Mouse (Mus musculus) gastrocnemius, adult 2 months (tissue): ENCODE results near the gene Ccnt1. TPM values are rescaled to one million over a fixed set of nuclear protein-coding genes. Genes with fewer than 3 reads are reported as not detected.

Source experiments
- DNase-seq: peaks from one replicate; pipeline ENCODE4 v3.0.0; 2022
- H3K27ac ChIP-seq: fragments of 200-600 bp; 2 replicates; pipeline ENCODE4 v1.8.1; 2022; ENCODE audit warnings: mild to moderate bottlenecking
- H3K4me3 ChIP-seq: fragments of 200-600 bp; 2 replicates; pipeline ENCODE4 v1.8.1; 2022; ENCODE audit warnings: mild to moderate bottlenecking, moderate library complexity
- CTCF ChIP-seq: fragments of 200-600 bp; IDR thresholded peaks from 2 replicates; pipeline ENCODE4 v1.8.1; 2022; ENCODE audit warnings: antibody characterized with exemption, mild to moderate bottlenecking, moderate library complexity
- intact Hi-C: fragments of 180-260 bp; cut with DNase I; formaldehyde crosslinking; loops from one replicate; pipeline ENCODE4 v1.15.1; 2025
- total RNA-seq, 2 experiments: library from RNA; stranded (reverse); gene quantifications; 2 replicates each; pipeline ENCODE4 v1.2.3; 2021

The Ccnt1 gene
- total RNA-seq, 2 experiments from 2014 or later, result 20.4 to 20.5 TPM

GRCm38 (mm10) chr15:98567278-98568134 lies 3.2 kb downstream of the Ccnt1 start:
- H3K4me3 ChIP-seq, result peak overlapping the region; percentile 84
- H3K27ac ChIP-seq, result peak overlapping the region; percentile 98
- intact Hi-C loops, result loop anchor here (5.0 kb wide), 2 partner anchors 35 to 55 kb away; partner anchors contain the start of gene Kansl2
- peak; percentile 57 for TF ChIP-seq CTCF
- peak; percentile 100 for DNase-seq

GRCm38 (mm10) chr15:98566973-98567277 lies 3.8 kb downstream of the Ccnt1 start:
- Histone ChIP-seq H3K4me3 (peak overlapping the region; percentile 84), H3K27ac (peak overlapping the region; percentile 98)
- intact Hi-C loops, result loop anchor here (5.0 kb wide), 2 partner anchors 35 to 55 kb away; partner anchors contain the start of gene Kansl2
- no peak for TF ChIP-seq CTCF
- no peak for DNase-seq

- intact Hi-C loops, result no loop called here
- TF ChIP-seq CTCF, result no peak
Measured at GRCm38 (mm10) chr15:98557186-98557585, 13.5 kb downstream of the Ccnt1 start.

GRCm38 (mm10) chr15:98555881-98556280 lies 14.8 kb downstream of the Ccnt1 start:
- peak overlapping the region; percentile 52 for H3K27ac ChIP-seq
- TF ChIP-seq CTCF, result no peak
- H3K4me3 ChIP-seq, result no peak overlapping the region
- DNase-seq, result peak; percentile 75
- intact Hi-C loops, result no loop called here

More at GRCm38 (mm10) chr15:98557186-98557585, 13.5 kb downstream of the Ccnt1 start:
- no peak overlapping the region for H3K4me3 ChIP-seq
- no peak for DNase-seq
- H3K27ac ChIP-seq, result no peak overlapping the region

- intact Hi-C loops, result loop anchor here (1.0 kb wide), 1 partner anchor 11 kb away; no protein-coding TSS in a partner anchor
- TF ChIP-seq CTCF, result no peak
- DNase-seq, result no peak
- H3K4me3 ChIP-seq, result no peak overlapping the region
- no peak overlapping the region for H3K27ac ChIP-seq
Measured at GRCm38 (mm10) chr15:98552758-98553157, 18.0 kb downstream of the Ccnt1 start.

- no peak for TF ChIP-seq CTCF
- Histone ChIP-seq H3K4me3 (no peak overlapping the region), H3K27ac (no peak overlapping the region)
- intact Hi-C loops, result no loop called here
- DNase-seq, result no peak
Measured at GRCm38 (mm10) chr15:98546843-98547242, 23.9 kb downstream of the Ccnt1 start.

- no peak for DNase-seq
- H3K27ac ChIP-seq, result peak overlapping the region; percentile 87; the same call in 1 of the 2 replicates
- TF ChIP-seq CTCF, result no peak
- intact Hi-C loops, result no loop called here
- no peak overlapping the region for H3K4me3 ChIP-seq
Measured at GRCm38 (mm10) chr15:98545151-98545550, 25.6 kb downstream of the Ccnt1 start.

GRCm38 (mm10) chr15:98543341-98543740 lies 27.4 kb downstream of the Ccnt1 start:
- no peak for TF ChIP-seq CTCF
- Histone ChIP-seq H3K4me3 (no peak overlapping the region), H3K27ac (peak overlapping the region; percentile 87)
- peak; percentile 43 for DNase-seq
- intact Hi-C loops, result no loop called here

- TF ChIP-seq CTCF, result no peak
- peak overlapping the region; percentile 87 for H3K27ac ChIP-seq
- intact Hi-C loops, result no loop called here
Measured at GRCm38 (mm10) chr15:98541064-98541463, 29.7 kb downstream of the Ccnt1 start.

GRCm38 (mm10) chr15:98537923-98538322 lies 32.8 kb downstream of the Ccnt1 start:
- intact Hi-C loops, result no loop called here
- Histone ChIP-seq H3K27ac (peak overlapping the region; percentile 98), H3K4me3 (no peak overlapping the region)
- TF ChIP-seq CTCF, result no peak
- DNase-seq, result no peak

More at GRCm38 (mm10) chr15:98541064-98541463, 29.7 kb downstream of the Ccnt1 start:
- no peak overlapping the region for H3K4me3 ChIP-seq
- no peak for DNase-seq

GRCm38 (mm10) chr15:98536828-98537510 lies 33.8 kb downstream of the Ccnt1 start:
- H3K4me3 ChIP-seq, result no peak overlapping the region
- peak; percentile 30 for DNase-seq

GRCm38 (mm10) chr15:98535921-98536320 lies 34.8 kb downstream of the Ccnt1 start:
- intact Hi-C loops, result no loop called here
- no peak for TF ChIP-seq CTCF
- Histone ChIP-seq H3K4me3 (no peak overlapping the region), H3K27ac (peak overlapping the region; percentile 98)
- DNase-seq, result no peak

More at GRCm38 (mm10) chr15:98536828-98537510, 33.8 kb downstream of the Ccnt1 start:
- intact Hi-C loops, result no loop called here
- H3K27ac ChIP-seq, result peak overlapping the region; percentile 98
- no peak for TF ChIP-seq CTCF
